ENCODE assay signal across 8 mouse cellular contexts in genomic region chr8:84656191-84656525, GRCm38 (mm10). TPM values are rescaled to one million over a fixed set of nuclear protein-coding genes. Genes with fewer than 3 reads are reported as not detected.
A peak's percentile ranks its signal among the peaks of the same experiment; 100 is the strongest.
DNase-seq lines count a peak whose midpoint lies in the region; ATAC-seq and TF ChIP-seq lines count a peak whose summit lies in the region.

No protein-coding gene starts in this region.

- H3K4me3 ChIP-seq in gastrocnemius, adult 2 months, result peak overlapping the region; percentile 73
- peak overlapping the region; percentile 46 to 54 for H3K4me3 ChIP-seq in heart, embryonic 14.5 days (ENCODE audit: control insufficient read depth in 1 of 2, insufficient read depth in 1 of 2, low read depth in 1 of 2, low read length in 2 of 2)
- H3K4me3 ChIP-seq in liver, embryonic 12.5 days, result peak overlapping the region; percentile 53

- no peak for ATAC-seq in heart, embryonic 14.5 days (ENCODE audit: insufficient number of reproducible peaks, insufficient read depth, low FRiP score, low read depth)
- no peak for ATAC-seq in liver, embryonic 12.5 days
- no peak for ATAC-seq in CD4-positive, CD25-positive, alpha-beta regulatory T cell, adult 4 months
- ATAC-seq in cerebellum, adult (ENCODE audit: insufficient number of reproducible peaks, low FRiP score, low TSS enrichment), result no peak

- WGBS in heart, embryonic 14.5 days, result 4% methylated on average over 10 of the region's 10 CpGs
- WGBS in liver, embryonic 12.5 days (ENCODE audit: insufficient replicate concordance), result 5% methylated on average over 10 of the region's 10 CpGs

- TF ChIP-seq CTCF in gastrocnemius, adult 2 months (IDR thresholded peaks at IDR 0.05), result no peak
- TF ChIP-seq CTCF in brain, embryonic 14.5 days (IDR thresholded peaks at IDR 0.05; ENCODE audit: borderline replicate concordance, extremely low read depth, insufficient read depth, insufficient read length), result no peak

- H3K4me1 ChIP-seq in heart, embryonic 14.5 days (ENCODE audit: control insufficient read depth in 2 of 2, insufficient read depth in 2 of 2, low read length in 2 of 2), result peaks cover 26 to 53% of the 10 kb centered on the region in 2 experiments
- peaks cover 70% of the 10 kb centered on the region for H3K4me1 ChIP-seq in liver, embryonic 12.5 days

- H3K4me2 ChIP-seq in heart, embryonic 14.5 days (ENCODE audit: low read length), result peak overlapping the region; percentile 86
- H3K4me2 ChIP-seq in liver, embryonic 12.5 days, result peak overlapping the region; percentile 88

- H3K9ac ChIP-seq in heart, embryonic 14.5 days (ENCODE audit: low read length), result peak overlapping the region; percentile 83
- H3K9ac ChIP-seq in liver, embryonic 12.5 days, result peak overlapping the region; percentile 69

- DNase-seq in gastrocnemius, adult 2 months, result no peak
- no peak for DNase-seq in gastrocnemius, adult 8-10 months (ENCODE audit: low spot score in 2 of 2)
- DNase-seq in brain, embryonic 14.5 days (ENCODE audit: low read depth), result peak; percentile 34
- peak; percentile 81 for DNase-seq in retina, embryonic 14.5 days (ENCODE audit: low spot score)

- H3K27me3 ChIP-seq in heart, embryonic 14.5 days (ENCODE audit: control insufficient read depth, insufficient read depth, low read length), result no peaks in the 10 kb centered on the region
- peaks cover 17% of the 10 kb centered on the region for H3K27me3 ChIP-seq in liver, embryonic 12.5 days (replicated peaks)

- TF ChIP-seq POLR2A in brain, embryonic 14.5 days (IDR thresholded peaks at IDR 0.05; ENCODE audit: borderline replicate concordance, extremely low read depth, insufficient read depth, insufficient read length, poor library complexity, severe bottlenecking), result no peak

- H3K9me3 ChIP-seq in heart, embryonic 14.5 days (ENCODE audit: control insufficient read depth, low read length), result no peaks in the 10 kb centered on the region
- no peaks in the 10 kb centered on the region for H3K9me3 ChIP-seq in liver, embryonic 12.5 days (replicated peaks)

- H3K36me3 ChIP-seq in heart, embryonic 14.5 days (ENCODE audit: control insufficient read depth, insufficient read depth, low read length), result no peaks in the 10 kb centered on the region
- H3K36me3 ChIP-seq in liver, embryonic 12.5 days, result no peaks in the 10 kb centered on the region

- intact Hi-C loops in gastrocnemius, adult 2 months (cut with DNase I), result no loop called here

- peak overlapping the region; percentile 90 for H3K27ac ChIP-seq in gastrocnemius, adult 2 months
- peak overlapping the region; percentile 98 to 99 for H3K27ac ChIP-seq in heart, embryonic 14.5 days (replicated peaks in 1 of 2; ENCODE audit: control insufficient read depth in 1 of 2, insufficient read depth in 1 of 2, low read depth in 2 of 2, low read length in 2 of 2)
- H3K27ac ChIP-seq in liver, embryonic 12.5 days, result peak overlapping the region; percentile 81

RNA-seq across cellular contexts. Expression of gene Ier2, which starts 6.5 kb away (rescaled TPM):
- total RNA-seq in gastrocnemius, adult 2 months (2021), result 1 to 10 TPM; 5.9 to 6.5 TPM
- total RNA-seq in gastrocnemius, adult 8-10 months (2022), result 1 to 10 TPM; 4.3 to 5.1 (median 4.5) TPM
- polyA plus RNA-seq in brain, embryonic 14.5 days (2012; rRNA removed), result 7.3 and 11.0 TPM in 2 replicates
- 36.4 and 43.8 TPM in 2 replicates for polyA plus RNA-seq in heart, embryonic 14.5 days (2014; fragmentation: Nextera tagmentation; extraction: Ambion mirVana)
- polyA plus RNA-seq in liver, embryonic 12.5 days (2016; fragmentation: Nextera tagmentation; extraction: Ambion mirVana), result 36.4 and 37.4 TPM in 2 replicates
- 10 to 100 TPM; 39.5 to 42.6 TPM for polyA plus RNA-seq in CD4-positive, CD25-positive, alpha-beta regulatory T cell, adult 4 months (2017; shearing (Covaris generic))

RNA-seq across cellular contexts. Expression of gene Trmt1, which starts 29.9 kb away (rescaled TPM):
- total RNA-seq in gastrocnemius, adult 2 months (2021), result 10 to 100 TPM; 45.6 to 57.5 TPM
- total RNA-seq in gastrocnemius, adult 8-10 months (2022), result 10 to 100 TPM; 44.9 to 73.7 (median 53.5) TPM
- 113 and 120 TPM in 2 replicates for polyA plus RNA-seq in brain, embryonic 14.5 days (2012; rRNA removed)
- polyA plus RNA-seq in heart, embryonic 14.5 days (2014; fragmentation: Nextera tagmentation; extraction: Ambion mirVana), result 46.1 and 50.0 TPM in 2 replicates
- polyA plus RNA-seq in liver, embryonic 12.5 days (2016; fragmentation: Nextera tagmentation; extraction: Ambion mirVana), result 57.3 and 62.0 TPM in 2 replicates
- polyA plus RNA-seq in CD4-positive, CD25-positive, alpha-beta regulatory T cell, adult 4 months (2017; shearing (Covaris generic)), result 10 to 100 TPM; 45.0 to 60.3 TPM

RNA-seq across cellular contexts. Expression of gene Nacc1, which starts 31.5 kb away (rescaled TPM):
- 10 to 100 TPM; 18.7 to 24.3 TPM for total RNA-seq in gastrocnemius, adult 2 months (2021)
- 10 to 100 TPM; 17.6 to 26.4 (median 20.7) TPM for total RNA-seq in gastrocnemius, adult 8-10 months (2022)
- 81.8 and 87.0 TPM in 2 replicates for polyA plus RNA-seq in brain, embryonic 14.5 days (2012; rRNA removed)
- polyA plus RNA-seq in heart, embryonic 14.5 days (2014; fragmentation: Nextera tagmentation; extraction: Ambion mirVana), result 15.1 and 17.4 TPM in 2 replicates
- 12.5 and 12.9 TPM in 2 replicates for polyA plus RNA-seq in liver, embryonic 12.5 days (2016; fragmentation: Nextera tagmentation; extraction: Ambion mirVana)
- polyA plus RNA-seq in CD4-positive, CD25-positive, alpha-beta regulatory T cell, adult 4 months (2017; shearing (Covaris generic)), result 1 to 10 TPM; 8.1 to 9.1 TPM

RNA-seq across cellular contexts. Expression of gene Lyl1, which starts 45.1 kb away (rescaled TPM):
- total RNA-seq in gastrocnemius, adult 2 months (2021), result 1 to 10 TPM; 1.1 to 1.3 TPM
- 1 to 10 TPM in 1 of 4 experiments, under 1 TPM in 3; 0.51 to 1.8 (median 0.57) TPM for total RNA-seq in gastrocnemius, adult 8-10 months (2022)
- 3.4 and 4.7 TPM in 2 replicates for polyA plus RNA-seq in brain, embryonic 14.5 days (2012; rRNA removed)
- polyA plus RNA-seq in heart, embryonic 14.5 days (2014; fragmentation: Nextera tagmentation; extraction: Ambion mirVana), result 12.1 and 13.7 TPM in 2 replicates
- 82.3 and 83.1 TPM in 2 replicates for polyA plus RNA-seq in liver, embryonic 12.5 days (2016; fragmentation: Nextera tagmentation; extraction: Ambion mirVana)
- 1 to 10 TPM; 2.0 to 2.6 TPM for polyA plus RNA-seq in CD4-positive, CD25-positive, alpha-beta regulatory T cell, adult 4 months (2017; shearing (Covaris generic))

Comparison
In these comparisons a context has a peak if more than half of its experiments do, and no peak if none do; other contexts are left out.
1. DNase-seq: peak in brain, embryonic 14.5 days (single experiment) and retina, embryonic 14.5 days (single experiment); none in gastrocnemius, adult 2 months (single experiment) and gastrocnemius, adult 8-10 months (0 of 2).
2. Peak in every context shown above with its lines, with median percentiles within 50 percentile points of each other: H3K27ac ChIP-seq and H3K4me3 ChIP-seq.